Mouse (Mus musculus) G1E-ER4 (cell line): ENCODE measurements around the gene Hba-a1. TPM values are rescaled to one million over a fixed set of nuclear protein-coding genes. Genes with fewer than 3 reads are reported as not detected.
"Not testable (repeated sequence)": the region's sequence is repeated elsewhere in the genome, so short reads cannot be mapped to it uniquely, and the experiment has no call there.

Experiments
- GATA1 ChIP-seq: IDR thresholded peaks from one replicate; pipeline ENCODE4 v1.8.0; 2012; ENCODE audit warnings: low read length, inconsistent platforms
- polyA plus RNA-seq: library from polyadenylated mRNA; stranded (reverse); fragments of >175 nt; gene quantifications from 2 replicates; pipeline ENCODE4 v1.2.3, GENCODE M21; 2012

The Hba-a1 gene
- 6,644 and 8,827 TPM in 2 replicates for polyA plus RNA-seq

DNA sequence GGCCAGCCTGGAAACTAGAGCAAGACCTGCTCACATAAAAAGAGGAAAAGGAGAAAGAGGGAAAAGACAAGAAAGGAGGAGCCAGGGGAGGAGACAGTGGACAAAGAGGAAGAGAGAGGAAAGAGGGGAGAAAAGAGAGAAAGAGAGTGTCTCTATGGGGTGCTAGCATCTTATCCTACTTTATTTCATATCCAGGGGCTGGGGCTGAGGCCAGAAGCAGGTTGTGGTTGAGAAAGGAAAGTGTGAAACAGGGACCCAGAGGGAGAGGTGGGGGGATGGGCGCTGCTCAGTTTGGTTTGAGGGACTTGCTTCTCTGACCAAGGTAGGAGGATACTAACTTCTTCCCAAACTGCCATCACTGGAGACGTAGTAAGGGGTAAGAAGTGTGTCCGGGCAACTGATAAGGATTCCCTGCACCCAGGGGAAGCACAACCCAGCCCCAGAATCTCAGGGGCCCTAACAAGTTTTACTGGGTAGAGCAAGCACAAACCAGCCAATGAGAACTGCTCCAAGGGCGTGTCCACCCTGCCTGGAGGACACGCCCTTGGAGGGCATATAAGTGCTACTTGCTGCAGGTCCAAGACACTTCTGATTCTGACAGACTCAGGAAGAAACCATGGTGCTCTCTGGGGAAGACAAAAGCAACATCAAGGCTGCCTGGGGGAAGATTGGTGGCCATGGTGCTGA is at the start of gene Hba-a1:
Hba-a1 (plus strand) TSS at position 421 of the 687 bp plus-strand sequence.
- not testable (repeated sequence) for TF ChIP-seq GATA1

DNA sequence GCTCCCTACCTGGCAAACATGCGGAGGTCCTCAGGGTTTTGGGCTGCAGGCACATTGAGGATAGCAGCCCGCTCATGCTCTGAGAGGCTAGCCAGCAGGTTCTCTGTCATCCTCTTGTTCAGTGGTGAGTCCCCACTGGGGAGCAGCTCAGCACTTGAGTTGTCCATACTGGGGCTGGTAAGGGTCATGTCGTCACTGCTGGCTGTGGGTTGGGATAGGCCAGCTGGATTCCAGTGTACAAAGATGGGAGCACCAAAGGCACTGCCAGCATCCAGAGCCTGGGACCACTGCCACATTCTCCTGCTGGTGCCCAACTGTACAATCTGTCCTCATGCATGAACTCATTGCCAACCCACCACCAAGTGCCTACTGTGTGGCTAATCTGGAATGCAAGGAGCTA is 49.4 kb upstream of the Hba-a1 start:
- TF ChIP-seq GATA1, result no peak

DNA sequence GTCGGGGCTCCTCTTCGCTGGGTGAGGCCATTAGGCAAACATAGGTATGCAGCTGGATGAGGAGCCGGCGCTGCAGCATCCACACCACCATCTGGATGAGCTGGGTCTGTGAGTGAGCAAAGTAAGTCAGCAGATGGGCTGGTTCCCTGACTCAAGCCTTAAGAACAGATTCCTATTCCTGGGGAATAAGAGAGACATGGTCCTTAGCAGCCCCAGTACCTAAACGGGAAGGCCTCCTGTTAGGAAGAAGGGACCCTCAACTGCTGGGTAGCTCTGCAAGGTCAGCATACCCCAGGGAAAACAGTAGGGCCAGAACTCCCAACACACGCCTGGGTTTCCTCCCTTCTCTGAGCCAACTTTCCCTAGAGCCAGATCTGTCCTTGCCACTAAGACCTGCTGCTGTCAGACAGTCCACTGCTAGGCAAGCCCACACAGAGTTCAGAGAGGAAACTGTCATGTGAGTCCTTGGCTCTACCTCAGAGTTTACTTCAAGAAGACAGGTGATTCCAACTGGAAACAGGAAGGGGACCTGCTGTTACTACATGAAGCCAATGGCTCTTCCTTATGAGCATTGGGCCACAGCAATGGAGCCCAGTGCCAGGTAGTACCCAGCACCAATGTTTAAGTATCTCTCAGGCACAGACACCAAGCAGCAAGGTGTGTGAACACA is 48.4 kb upstream of the Hba-a1 start:
- TF ChIP-seq GATA1, result no peak

DNA sequence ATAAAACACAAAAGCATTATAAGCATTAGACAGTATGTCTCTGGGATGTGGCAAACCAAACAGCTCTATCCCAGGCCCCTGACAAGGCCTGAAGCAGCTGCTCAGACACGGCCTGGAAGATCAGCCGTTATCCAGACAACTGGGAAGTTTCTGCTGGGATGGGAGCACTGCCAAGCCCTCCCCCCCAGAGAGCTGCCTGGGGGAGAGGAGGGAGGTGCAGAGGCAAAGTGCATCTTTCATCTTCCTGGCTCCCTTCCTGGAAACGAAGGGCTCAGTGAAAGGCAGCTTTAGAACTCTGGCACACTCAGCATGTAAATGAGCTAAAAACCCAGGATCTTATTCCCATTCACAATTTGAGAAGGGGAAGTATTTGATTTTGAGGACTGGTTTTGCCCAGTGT is 47.7 kb upstream of the Hba-a1 start:
- no peak for TF ChIP-seq GATA1

DNA sequence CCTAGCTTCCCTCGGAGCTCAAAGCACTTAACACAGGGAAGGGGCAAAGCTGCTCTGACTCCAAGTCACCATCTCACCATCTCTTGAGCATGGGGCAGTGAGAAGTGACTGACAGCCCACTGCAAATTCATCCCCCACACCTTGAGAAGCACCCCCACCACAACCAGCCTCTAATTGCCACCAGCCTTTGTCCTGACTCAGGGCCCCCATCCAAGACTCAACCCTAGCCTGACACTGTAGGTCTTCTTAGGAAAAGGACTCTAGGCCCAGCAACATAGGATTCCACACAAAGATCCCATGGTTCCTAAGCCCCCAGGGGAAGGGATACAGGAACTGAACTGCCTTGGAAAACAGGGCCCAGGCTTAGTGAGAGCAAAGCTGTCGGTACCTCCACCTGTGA is 47.2 kb upstream of the Hba-a1 start:
- no peak for TF ChIP-seq GATA1

DNA sequence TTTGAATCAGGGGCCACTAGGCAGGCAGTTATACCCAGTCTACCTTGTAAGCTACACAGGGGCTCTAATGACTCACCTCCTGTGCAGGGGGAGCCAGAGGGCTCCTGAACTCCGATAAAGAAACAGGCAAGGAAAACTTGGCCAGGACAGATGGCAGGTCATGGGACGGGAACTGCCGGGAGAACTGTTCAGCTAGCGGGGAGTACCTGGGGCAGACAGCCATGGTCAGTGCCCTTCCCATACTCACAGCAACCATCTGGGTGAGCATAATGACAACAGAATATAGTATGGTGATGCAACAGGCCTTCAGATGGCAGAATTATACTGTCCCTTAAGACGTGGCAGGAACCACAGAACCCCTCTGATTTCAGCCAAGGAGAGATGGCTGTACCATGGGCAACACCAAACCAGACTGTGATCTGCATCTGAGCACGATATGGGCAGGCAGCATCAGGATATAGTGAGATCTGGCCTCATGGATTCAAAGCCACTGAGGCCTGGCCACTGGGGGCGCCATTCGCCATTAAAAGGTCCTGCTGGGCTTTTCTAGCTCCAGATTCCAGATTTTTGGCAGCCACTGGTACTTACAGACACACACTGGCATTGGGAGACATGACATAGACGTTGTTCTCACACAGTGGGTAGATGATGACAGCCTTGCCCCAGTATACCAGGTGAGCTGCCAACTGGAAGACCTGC is 46.5 kb upstream of the Hba-a1 start:
- no peak for TF ChIP-seq GATA1

DNA sequence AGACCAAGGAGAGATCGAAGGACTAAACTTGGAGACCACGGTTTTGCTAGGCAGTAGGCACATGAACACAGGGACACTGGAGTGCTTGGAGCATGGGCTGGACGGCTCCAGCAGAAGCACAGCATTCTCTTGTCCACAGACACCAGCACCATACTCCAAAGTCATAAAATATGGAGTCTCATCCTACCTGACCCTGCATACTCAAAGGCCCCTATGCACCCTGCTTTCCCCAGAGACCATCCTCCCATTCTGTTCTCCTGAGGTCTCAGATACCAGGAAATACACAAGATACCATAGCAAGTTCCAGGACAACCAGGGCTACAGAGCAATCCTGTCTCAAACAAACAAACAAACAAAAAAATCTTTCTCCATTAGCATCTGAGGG is 45.9 kb upstream of the Hba-a1 start:
- no peak for TF ChIP-seq GATA1

DNA sequence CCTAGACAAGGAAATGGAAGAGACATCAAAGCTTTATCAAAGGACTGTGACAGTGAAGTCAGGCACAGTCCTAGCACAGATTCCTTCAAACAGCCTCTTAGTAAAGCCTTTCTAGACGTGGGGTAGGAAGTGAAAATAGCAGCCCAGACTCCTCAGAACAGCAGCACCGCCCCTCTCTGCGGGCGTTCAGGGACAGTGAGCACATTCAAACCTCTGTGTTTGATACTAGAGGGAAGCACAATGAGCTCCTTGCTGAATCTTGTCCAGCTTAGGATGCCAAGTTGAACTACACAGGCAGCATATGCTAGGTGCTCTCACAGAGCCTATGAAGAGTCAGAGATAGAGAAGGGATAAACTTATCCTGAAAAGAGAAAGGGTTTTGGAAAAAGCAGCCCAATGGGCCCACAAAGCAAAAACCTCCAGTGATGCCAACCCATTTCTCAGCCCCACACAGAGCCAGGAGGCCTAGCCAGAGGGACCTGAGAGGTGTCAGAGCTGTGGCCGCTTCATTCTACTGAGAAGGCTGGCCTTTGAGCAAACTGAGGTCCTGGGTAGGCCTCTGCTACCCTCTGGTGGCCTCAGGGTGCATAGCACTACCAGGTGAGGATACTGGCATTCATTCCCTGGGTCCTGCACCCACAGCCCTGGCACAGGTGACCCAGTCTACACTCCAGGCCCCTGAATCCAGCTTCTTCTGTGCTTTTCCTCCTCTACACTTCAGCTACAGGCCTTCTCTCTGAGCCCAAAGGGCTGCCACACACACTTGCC is 45.0 kb upstream of the Hba-a1 start:
- TF ChIP-seq GATA1, result no peak

DNA sequence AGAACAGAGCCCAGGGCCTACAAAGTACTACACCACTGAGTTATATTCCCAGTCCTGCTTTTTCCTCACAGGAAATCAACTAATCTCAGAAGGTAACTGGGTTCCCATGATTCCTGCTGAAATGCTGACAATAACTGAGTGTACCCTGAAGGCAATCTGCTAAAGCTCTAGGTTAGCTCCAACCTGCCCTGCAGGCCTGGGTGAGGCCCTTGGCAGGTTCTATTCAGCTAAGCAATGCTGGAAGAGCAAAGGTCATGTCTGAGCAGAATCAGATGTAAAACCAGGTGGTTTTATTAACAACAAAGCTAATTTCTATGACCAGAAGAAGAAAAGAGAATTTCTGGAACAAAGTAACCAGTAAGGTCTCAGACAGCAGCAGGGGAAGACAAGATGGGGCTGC is 41.9 kb upstream of the Hba-a1 start:
- no peak for TF ChIP-seq GATA1

DNA sequence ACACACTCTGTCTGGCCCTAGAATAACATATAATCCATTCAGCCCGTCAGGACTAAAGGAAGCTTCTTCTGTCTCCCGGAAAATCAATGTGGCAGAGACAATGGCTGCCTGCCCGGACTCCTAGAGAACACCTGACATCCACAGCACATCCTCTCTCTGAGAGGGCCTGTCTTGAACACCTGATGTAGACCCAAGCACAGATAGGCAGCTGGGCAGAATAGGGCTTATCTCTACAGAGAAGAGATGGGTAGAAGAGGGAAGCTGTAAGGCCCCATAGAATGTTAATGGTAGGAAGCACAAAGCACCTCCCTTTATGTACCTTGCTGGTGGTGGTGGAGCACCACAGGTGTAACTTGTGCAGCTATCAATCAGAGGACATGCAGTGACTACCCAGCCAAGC is 41.1 kb upstream of the Hba-a1 start:
- TF ChIP-seq GATA1, result no peak

DNA sequence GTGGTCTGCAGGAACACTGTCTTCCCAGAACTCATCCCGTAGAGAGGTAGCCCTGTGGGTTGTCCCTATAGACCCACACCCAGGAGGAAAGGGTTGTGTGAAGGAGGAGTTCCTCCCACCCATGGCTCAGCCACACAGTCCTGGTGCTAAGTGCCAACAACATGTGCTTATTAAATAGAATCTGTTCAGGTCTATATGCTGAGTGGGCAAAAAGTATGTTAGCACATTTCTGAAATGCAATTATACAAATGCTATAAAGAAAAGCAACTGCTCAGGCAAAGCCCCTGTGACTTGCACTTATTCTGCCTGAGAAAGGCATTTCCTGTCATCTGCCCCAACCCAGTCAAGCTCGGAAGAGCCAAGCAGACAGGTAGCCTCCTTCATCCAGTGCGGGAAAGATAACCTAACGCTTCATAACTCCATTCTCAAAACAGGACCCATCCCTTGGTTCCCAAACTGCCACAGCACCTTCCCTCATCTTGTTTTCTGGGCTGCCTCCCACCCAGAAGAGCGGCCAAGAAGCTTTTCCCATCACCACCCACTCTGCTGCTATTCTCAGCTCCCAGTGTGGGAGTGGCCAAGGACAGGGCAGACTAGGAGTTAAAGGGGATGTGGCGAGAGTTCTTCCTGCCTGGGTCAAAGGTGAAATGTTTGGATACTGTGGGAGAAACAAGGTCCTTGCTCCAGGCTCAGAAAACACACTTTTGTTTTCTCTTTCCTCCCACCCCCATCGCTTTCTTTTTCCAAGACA is 39.9 kb upstream of the Hba-a1 start:
- TF ChIP-seq GATA1, result no peak

DNA sequence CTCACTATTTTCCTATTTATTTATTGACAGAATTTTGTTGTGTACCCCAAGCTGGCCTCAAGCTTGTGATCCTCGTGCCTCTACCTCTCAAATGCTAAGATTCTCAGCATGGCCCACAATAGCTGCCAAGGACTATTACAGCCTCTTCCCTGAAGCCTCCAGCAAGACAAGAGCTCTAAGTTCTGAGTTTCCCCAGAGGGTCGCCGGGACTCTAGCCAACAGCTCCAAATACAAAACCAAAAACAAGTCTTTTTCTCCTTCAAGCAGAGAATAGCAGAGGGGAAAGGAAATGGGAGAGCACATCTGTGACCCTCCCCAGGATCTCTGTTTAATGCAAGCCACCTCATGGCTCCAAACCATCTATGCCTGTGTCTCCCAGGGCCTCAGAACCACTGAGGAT is 39.2 kb upstream of the Hba-a1 start:
- no peak for TF ChIP-seq GATA1

DNA sequence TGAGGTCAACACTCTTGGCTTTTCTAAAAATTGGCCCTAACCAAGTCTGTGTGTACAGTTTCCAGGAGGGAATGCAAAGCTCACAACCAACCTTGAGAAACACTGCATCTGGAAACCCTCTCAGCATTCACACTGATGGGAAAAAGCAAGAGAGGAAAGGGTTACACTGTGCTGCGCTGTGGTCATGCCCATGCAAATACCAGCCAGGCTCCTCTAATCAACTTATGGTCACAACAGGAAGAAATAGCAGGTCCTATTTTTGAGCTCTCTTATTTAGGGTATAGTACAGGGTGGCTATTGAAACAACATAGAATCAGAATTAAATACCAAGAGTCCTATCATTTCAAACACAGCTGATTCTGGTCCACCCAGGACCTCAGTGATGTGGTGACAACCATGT is 38.7 kb upstream of the Hba-a1 start:
- no peak for TF ChIP-seq GATA1

DNA sequence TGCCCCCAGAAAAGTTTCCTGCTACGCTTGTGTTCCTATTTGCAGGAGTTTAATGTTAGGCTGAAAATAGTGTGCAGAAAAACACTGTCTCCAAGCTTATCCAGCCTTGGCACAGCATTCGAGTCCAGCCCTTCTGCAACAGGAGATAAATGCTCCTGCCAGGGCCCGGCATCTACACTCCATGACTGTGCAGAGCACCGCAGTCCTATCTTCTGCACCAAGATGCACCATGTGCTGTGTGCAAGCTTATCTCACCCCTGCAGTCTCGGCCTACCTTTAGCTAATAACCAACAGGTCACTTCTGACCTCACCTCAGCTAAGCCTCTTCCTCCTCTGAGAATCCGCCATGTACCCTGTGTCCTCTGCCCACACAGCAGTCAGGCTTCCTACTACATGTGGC is 37.7 kb upstream of the Hba-a1 start:
- peak; percentile 96 for TF ChIP-seq GATA1

DNA sequence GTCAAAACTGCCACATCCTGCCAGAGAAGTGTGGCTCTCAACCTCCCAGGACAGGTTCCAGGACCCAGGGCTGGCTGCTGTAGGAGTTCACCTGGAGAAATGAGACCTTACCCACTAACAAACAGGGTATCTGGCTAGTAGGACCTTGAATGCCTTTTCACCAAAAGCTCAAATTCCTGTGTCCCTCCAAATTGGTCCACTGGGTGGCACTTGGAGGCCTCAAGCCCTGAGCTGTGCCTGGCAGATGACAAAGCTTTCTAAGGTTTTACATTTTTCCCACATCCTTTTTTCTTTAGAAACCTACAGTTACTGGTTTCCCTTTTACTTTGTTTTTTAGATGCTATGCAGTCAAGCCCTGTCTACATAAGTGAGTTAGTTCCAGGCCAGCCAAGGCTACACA is 36.2 kb upstream of the Hba-a1 start:
- no peak for TF ChIP-seq GATA1
